Mouse (Mus musculus): ENCODE measurements around the gene Krtap5-1. TPM values are rescaled to one million over a fixed set of nuclear protein-coding genes. Genes with fewer than 3 reads are reported as not detected.

Krtap5-1 gene
- not detected for total RNA-seq (2023)

GRCm38 (mm10) chr7:142297018-142297417 is at the start of gene Krtap5-1:
TSS of gene Krtap5-1 (minus strand) at chr7:142297118.

DNA sequence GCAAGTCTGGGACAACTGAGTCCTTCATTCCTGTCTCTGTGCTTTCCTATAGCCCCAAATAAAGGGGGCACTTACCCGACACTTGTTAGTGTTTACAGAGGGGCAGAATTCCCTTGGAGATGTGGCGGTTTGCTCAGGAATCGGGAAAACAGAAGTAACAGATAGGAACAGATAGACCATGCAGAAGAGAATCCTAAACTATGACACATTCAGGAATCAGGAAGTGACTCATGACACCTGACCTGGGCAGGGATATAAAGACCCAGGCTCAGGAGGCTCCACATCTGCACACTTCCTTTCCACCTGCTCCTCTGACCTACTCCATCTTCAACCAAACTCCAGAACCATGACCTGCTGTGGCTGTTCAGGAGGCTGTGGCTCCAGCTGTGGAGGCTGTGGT is 6.3 kb upstream of the Krtap5-1 start, which contains the start of gene Krtap5-4:
Krtap5-4 (plus strand) TSS at position 301 of the 400 bp plus-strand sequence.

DNA sequence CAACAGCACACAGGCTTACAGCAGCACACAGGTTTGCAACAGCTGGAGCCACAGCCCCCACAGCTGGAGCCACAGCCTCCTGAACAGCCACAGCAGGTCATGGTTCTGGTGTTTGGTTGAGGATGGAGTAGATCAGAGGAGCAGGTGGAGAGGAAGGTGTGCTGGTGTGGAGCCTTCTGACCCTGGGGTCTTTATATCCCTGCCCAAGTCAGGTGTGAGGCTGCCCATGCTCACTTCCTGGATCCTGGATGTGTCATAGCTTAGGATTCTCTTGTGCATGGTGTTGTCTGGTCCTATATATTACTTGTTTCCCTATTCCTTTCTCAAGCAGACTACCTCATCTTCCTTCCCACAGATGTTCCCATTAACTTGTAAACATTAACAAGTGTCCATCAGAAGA is 22.7 kb downstream of the Krtap5-1 start, which contains the start of gene Gm4559:
Gm4559 (minus strand) TSS at position 101 of the 400 bp plus-strand sequence.

GRCm38 (mm10) chr7:142258254-142258653 is 38.7 kb downstream of the Krtap5-1 start, which contains the start of gene Gm2431:
TSS of gene Gm2431 (minus strand) at chr7:142258354.

Other genes starting within 250 kb of the Krtap5-1 start
- gene Mob2, start 236.1 kb downstream of the Krtap5-1 start, total RNA-seq (2023) = 10 to 100 TPM; 30.0 to 32.4 TPM
- gene Dusp8, start 201.3 kb downstream of the Krtap5-1 start, total RNA-seq (2023) = 1 to 10 TPM in 1 of 2 experiments, under 1 TPM in 1; 0.82 to 1.6 TPM
- not detected for gene Gm45618, start 176.4 kb downstream of the Krtap5-1 start, total RNA-seq (2023)
- not detected for gene Gm39115, start 161.1 kb downstream of the Krtap5-1 start, total RNA-seq (2023)
- gene Gm45337, start 152.5 kb downstream of the Krtap5-1 start, total RNA-seq (2023) = not detected
- gene Gm29735, start 140.0 kb downstream of the Krtap5-1 start, total RNA-seq (2023) = not detected
- gene Gm4553, start 131.4 kb downstream of the Krtap5-1 start, total RNA-seq (2023) = not detected
- gene Krtap5-2, start 121.1 kb downstream of the Krtap5-1 start, total RNA-seq (2023) = not detected
- gene Gm10153, start 106.7 kb downstream of the Krtap5-1 start, total RNA-seq (2023) = not detected
- gene Krtap5-3, start 95.8 kb downstream of the Krtap5-1 start, total RNA-seq (2023) = not detected
- not detected for gene Gm7579, start 85.3 kb downstream of the Krtap5-1 start, total RNA-seq (2023)
- gene Krtap5-5, start 67.1 kb downstream of the Krtap5-1 start, total RNA-seq (2023) = not detected
- not detected for gene Gm40460, start 56.0 kb downstream of the Krtap5-1 start, total RNA-seq (2023)
- not detected for gene Gm2431, start 38.8 kb downstream of the Krtap5-1 start, total RNA-seq (2023)
- not detected for gene Gm4559, start 22.8 kb downstream of the Krtap5-1 start, total RNA-seq (2023)
- gene Krtap5-4, start 6.4 kb upstream of the Krtap5-1 start, total RNA-seq (2023) = not detected
- 10 to 100 TPM; 19.6 to 21.5 TPM for gene Ifitm10, start 76.6 kb upstream of the Krtap5-1 start, total RNA-seq (2023)
- gene Gm49369, start 85.5 kb upstream of the Krtap5-1 start, total RNA-seq (2023) = 1 to 10 TPM; 3.8 to 3.9 TPM
- 100 to 1,000 TPM; 780 to 782 TPM for gene Ctsd, start 90.9 kb upstream of the Krtap5-1 start, total RNA-seq (2023)
- 10 to 100 TPM in 1 of 2 experiments, 1 to 10 TPM in 1; 5.1 to 10.5 TPM for gene Syt8, start 137.7 kb upstream of the Krtap5-1 start, total RNA-seq (2023)
- 1 to 10 TPM; 5.9 to 7.9 TPM for gene Tnni2, start 144.7 kb upstream of the Krtap5-1 start, total RNA-seq (2023)
- 1,000 to 10,000 TPM; 1,349 to 1,491 TPM for gene Lsp1, start 163.7 kb upstream of the Krtap5-1 start, total RNA-seq (2023)
- gene Tnnt3, start 201.7 kb upstream of the Krtap5-1 start, total RNA-seq (2023) = 10 to 100 TPM; 17.8 to 18.5 TPM
- gene Mrpl23, start 235.6 kb upstream of the Krtap5-1 start, total RNA-seq (2023) = 1 to 10 TPM; 1.1 TPM

Data from neutrophil, adult 83 days (primary cell).